Mouse (Mus musculus): Measurements from ENCODE around the gene Arhgef2. TPM values are rescaled to one million over a fixed set of nuclear protein-coding genes. Genes with fewer than 3 reads are reported as not detected.
"Not testable (repeated sequence)": the region's sequence is repeated elsewhere in the genome, so short reads cannot be mapped to it uniquely, and the experiment has no call there.

Arhgef2 gene
- polyA plus RNA-seq, 1 experiment from 2014 or later: 41.5 TPM

- not testable (repeated sequence) for H3K27ac ChIP-seq (ENCODE audit: low read length); H3K4me2 ChIP-seq (ENCODE audit: low read depth, low read length)
These were observed 9.2 kb upstream of the Arhgef2 start for GRCm38 (mm10) chr3:88596547-88596946.

GRCm38 (mm10) chr3:88602466-88602865 lies 3.3 kb upstream of the Arhgef2 start:
- Histone ChIP-seq H3K9me3 (ENCODE audit: control insufficient read depth, low read length) (no peaks in the 10 kb centered on the region), H3K36me3 (ENCODE audit: control insufficient read depth, insufficient read depth, low read length) (no peaks in the 10 kb centered on the region), H3K4me1 (ENCODE audit: control insufficient read depth, insufficient read depth, low read length) (peaks cover 3% of the 10 kb centered on the region; the same call in 1 of the 2 replicates), H3K4me3 (ENCODE audit: low read length) (no peak overlapping the region), H3K27me3 (replicated peaks; ENCODE audit: control insufficient read depth, insufficient read depth, low read length) (no peaks in the 10 kb centered on the region), H3K27ac (ENCODE audit: low read length) (no peak overlapping the region), H3K9ac (ENCODE audit: low read depth, low read length) (no peak overlapping the region), H3K4me2 (ENCODE audit: low read depth, low read length) (no peak overlapping the region)
- ATAC-seq: no peak
- WGBS: 70% methylated on average over 4 of the region's 4 CpGs

More at GRCm38 (mm10) chr3:88596547-88596946, 9.2 kb upstream of the Arhgef2 start:
- ATAC-seq; H3K9me3 ChIP-seq (ENCODE audit: control insufficient read depth, low read length); H3K9ac ChIP-seq (ENCODE audit: low read depth, low read length); H3K4me3 ChIP-seq (ENCODE audit: low read length); H3K36me3 ChIP-seq (ENCODE audit: control insufficient read depth, insufficient read depth, low read length); H3K27me3 ChIP-seq (replicated peaks; ENCODE audit: control insufficient read depth, insufficient read depth, low read length): not testable (repeated sequence)
- H3K4me1 ChIP-seq (ENCODE audit: control insufficient read depth, insufficient read depth, low read length): peaks cover 21% of the 10 kb centered on the region
- WGBS: 90% methylated on average over 4 of the region's 4 CpGs

DNA sequence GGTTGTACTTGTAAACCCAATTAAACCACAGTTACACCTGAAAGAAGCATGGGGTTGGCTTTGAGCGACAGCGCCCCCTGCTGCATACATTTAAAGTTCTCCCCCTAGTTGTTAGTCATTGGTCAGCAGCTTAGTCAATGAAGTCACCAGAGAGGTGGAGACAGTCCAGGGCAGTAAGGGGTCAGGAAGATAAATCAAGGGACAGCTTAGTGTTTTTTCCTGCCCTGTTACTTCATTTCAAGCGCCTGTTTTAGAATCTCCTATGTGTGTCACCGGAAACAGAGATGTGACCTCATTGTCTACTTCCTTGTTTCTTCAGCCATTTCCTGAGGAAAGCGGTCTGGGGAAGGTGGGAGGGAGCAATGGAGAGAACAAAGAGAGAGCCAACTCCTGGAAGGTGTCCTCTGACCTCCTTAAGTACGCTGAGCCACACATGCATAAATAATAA lies 2.0 kb upstream of the Arhgef2 start:
- 26% methylated on average over 6 of the region's 6 CpGs for WGBS
- H3K27ac ChIP-seq (ENCODE audit: low read length): no peak overlapping the region
- H3K36me3 ChIP-seq (ENCODE audit: control insufficient read depth, insufficient read depth, low read length): no peaks in the 10 kb centered on the region
- no peak overlapping the region for H3K4me3 ChIP-seq (ENCODE audit: low read length)
- no peaks in the 10 kb centered on the region for H3K9me3 ChIP-seq (ENCODE audit: control insufficient read depth, low read length)
- peak; percentile 53 for ATAC-seq
- no peaks in the 10 kb centered on the region for H3K27me3 ChIP-seq (replicated peaks; ENCODE audit: control insufficient read depth, insufficient read depth, low read length)
- H3K4me2 ChIP-seq (ENCODE audit: low read depth, low read length): no peak overlapping the region
- H3K4me1 ChIP-seq (ENCODE audit: control insufficient read depth, insufficient read depth, low read length): peaks cover 6% of the 10 kb centered on the region; the same call in 1 of the 2 replicates
- H3K9ac ChIP-seq (ENCODE audit: low read depth, low read length): no peak overlapping the region

- Histone ChIP-seq H3K4me2 (ENCODE audit: low read depth, low read length) (no peak overlapping the region), H3K36me3 (ENCODE audit: control insufficient read depth, insufficient read depth, low read length) (no peaks in the 10 kb centered on the region), H3K9ac (ENCODE audit: low read depth, low read length) (no peak overlapping the region), H3K27ac (ENCODE audit: low read length) (no peak overlapping the region), H3K4me3 (ENCODE audit: low read length) (no peak overlapping the region), H3K27me3 (replicated peaks; ENCODE audit: control insufficient read depth, insufficient read depth, low read length) (no peaks in the 10 kb centered on the region), H3K9me3 (ENCODE audit: control insufficient read depth, low read length) (no peaks in the 10 kb centered on the region), H3K4me1 (ENCODE audit: control insufficient read depth, insufficient read depth, low read length) (peaks cover 6% of the 10 kb centered on the region; the same call in 1 of the 2 replicates)
- no peak for ATAC-seq
- WGBS: 88% methylated on average over 7 of the region's 7 CpGs
These were observed 903 bp upstream of the Arhgef2 start for GRCm38 (mm10) chr3:88604863-88605262.

DNA sequence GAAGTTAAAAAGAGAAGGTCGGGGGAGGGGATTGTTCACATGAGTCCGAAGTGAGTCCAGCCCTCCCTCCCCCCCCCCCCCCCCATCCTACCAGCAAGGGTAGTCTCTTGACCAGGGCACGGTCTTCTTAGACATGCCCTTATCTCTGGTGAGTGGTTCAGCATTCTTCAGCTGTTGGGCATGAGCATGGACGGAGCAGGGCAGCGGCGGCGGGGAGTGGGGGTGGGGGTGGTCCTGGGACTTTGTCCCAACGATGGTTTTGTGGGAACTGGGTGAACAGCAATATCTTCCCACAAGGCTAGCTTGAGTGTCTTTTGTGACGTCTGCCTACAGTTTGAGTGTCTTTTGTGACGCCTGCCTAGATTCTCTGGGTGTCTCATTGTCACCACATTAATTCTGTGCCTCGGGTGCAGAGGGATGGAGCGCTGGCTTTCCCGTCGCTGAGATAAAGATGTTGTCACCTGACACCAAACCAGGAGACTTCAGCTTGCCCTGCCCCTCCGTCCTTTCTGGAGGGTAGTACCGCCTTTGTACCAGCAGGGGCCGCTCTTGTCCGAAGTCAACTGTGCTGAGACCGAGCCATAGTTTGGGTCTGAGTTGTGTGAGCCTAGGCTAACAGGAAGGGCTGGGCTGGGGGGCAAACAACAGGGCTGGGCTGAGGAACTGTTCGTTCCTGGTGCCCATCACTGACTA lies 1.4 kb downstream of the Arhgef2 start:
- H3K9me3 ChIP-seq (ENCODE audit: control insufficient read depth, low read length): no peaks in the 10 kb centered on the region
- peak overlapping the region; percentile 55 for H3K9ac ChIP-seq (ENCODE audit: low read depth, low read length)
- H3K27me3 ChIP-seq (replicated peaks; ENCODE audit: control insufficient read depth, insufficient read depth, low read length): no peaks in the 10 kb centered on the region
- under 1% methylated on average over 20 of the region's 20 CpGs for WGBS
- peak overlapping the region; percentile 27 for H3K4me3 ChIP-seq (ENCODE audit: low read length)
- no peaks in the 10 kb centered on the region for H3K36me3 ChIP-seq (ENCODE audit: control insufficient read depth, insufficient read depth, low read length)
- peak overlapping the region; percentile 61 for H3K4me2 ChIP-seq (ENCODE audit: low read depth, low read length)
- ATAC-seq: peak; percentile 89
- H3K4me1 ChIP-seq (ENCODE audit: control insufficient read depth, insufficient read depth, low read length): peaks cover 6% of the 10 kb centered on the region; the same call in 1 of the 2 replicates
- no peak overlapping the region for H3K27ac ChIP-seq (ENCODE audit: low read length)

DNA sequence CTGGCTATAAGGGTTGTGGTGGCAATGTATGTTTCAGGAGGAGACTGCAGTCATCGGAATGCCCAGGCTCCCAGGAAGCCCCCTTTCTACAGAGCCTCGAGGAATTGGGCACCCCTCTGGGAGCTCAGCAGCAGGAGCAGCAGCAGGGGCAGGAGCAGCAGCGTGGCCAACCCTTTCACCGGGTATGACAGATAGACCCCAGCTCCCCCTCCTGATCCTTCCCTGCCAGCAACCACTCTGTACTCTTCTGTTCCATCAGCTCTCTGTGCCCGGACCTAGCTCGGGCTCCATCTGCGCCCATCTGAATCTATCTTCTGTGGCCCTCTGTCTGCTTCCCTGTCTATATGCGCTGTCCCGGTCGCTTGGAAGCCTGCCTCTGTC lies 2.0 kb downstream of the Arhgef2 start:
- Histone ChIP-seq H3K9me3 (ENCODE audit: control insufficient read depth, low read length) (no peaks in the 10 kb centered on the region), H3K4me1 (ENCODE audit: control insufficient read depth, insufficient read depth, low read length) (peaks cover 6% of the 10 kb centered on the region; the same call in 1 of the 2 replicates), H3K4me2 (ENCODE audit: low read depth, low read length) (peak overlapping the region; percentile 61), H3K27me3 (replicated peaks; ENCODE audit: control insufficient read depth, insufficient read depth, low read length) (no peaks in the 10 kb centered on the region), H3K9ac (ENCODE audit: low read depth, low read length) (peak overlapping the region; percentile 55), H3K27ac (ENCODE audit: low read length) (no peak overlapping the region), H3K4me3 (ENCODE audit: low read length) (peak overlapping the region; percentile 27), H3K36me3 (ENCODE audit: control insufficient read depth, insufficient read depth, low read length) (no peaks in the 10 kb centered on the region)
- ATAC-seq: peak; percentile 19
- 25% methylated on average over 10 of the region's 10 CpGs for WGBS

DNA sequence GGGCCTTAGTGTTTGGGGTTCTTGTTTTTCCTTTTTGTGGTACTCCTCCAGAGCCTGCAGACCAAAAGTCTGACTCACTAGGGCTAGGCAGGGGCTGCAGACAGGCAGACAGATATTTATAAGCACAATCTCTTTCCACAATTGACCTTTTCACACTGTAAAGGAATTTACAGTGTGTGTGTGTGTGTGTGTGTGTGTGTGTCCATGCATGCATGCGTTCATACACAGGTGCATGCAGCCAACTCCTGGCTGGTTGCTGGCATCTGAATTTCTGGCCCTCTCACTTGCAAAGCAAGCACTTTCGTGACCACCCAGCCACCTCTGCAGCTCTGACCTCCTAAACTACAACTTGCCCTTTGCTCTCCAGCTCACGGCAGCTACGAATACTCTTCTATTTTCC lies 3.3 kb downstream of the Arhgef2 start:
- Histone ChIP-seq H3K4me2 (ENCODE audit: low read depth, low read length) (no peak overlapping the region), H3K9ac (ENCODE audit: low read depth, low read length) (no peak overlapping the region), H3K27me3 (replicated peaks; ENCODE audit: control insufficient read depth, insufficient read depth, low read length) (no peaks in the 10 kb centered on the region), H3K4me1 (ENCODE audit: control insufficient read depth, insufficient read depth, low read length) (peaks cover 6% of the 10 kb centered on the region; the same call in 1 of the 2 replicates), H3K36me3 (ENCODE audit: control insufficient read depth, insufficient read depth, low read length) (no peaks in the 10 kb centered on the region), H3K4me3 (ENCODE audit: low read length) (no peak overlapping the region), H3K27ac (ENCODE audit: low read length) (no peak overlapping the region), H3K9me3 (ENCODE audit: control insufficient read depth, low read length) (no peaks in the 10 kb centered on the region)
- WGBS: 64% methylated on average over 4 of the region's 4 CpGs
- ATAC-seq: no peak

DNA sequence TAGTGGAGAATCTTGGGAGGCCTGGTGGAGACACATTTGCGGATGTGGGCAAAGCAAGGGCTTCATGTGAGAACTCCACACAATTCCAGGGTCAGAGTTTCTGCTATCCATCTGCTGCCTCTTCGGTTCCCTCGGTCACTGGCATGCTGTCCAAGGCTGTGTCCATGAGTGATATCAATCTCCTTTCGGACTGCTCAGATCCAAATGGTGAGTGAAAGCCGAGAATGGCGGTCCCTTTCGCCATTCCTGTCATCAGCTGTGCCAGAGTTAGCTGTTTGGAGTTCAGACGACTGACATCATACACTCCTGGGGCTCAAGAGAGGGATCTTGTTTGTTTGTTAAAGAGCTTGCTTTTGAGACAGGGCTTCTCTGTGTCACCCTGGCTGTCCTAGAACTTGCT lies 8.7 kb downstream of the Arhgef2 start:
- no peak overlapping the region for H3K4me2 ChIP-seq (ENCODE audit: low read depth, low read length)
- H3K9me3 ChIP-seq (ENCODE audit: control insufficient read depth, low read length): no peaks in the 10 kb centered on the region
- no peak overlapping the region for H3K4me3 ChIP-seq (ENCODE audit: low read length)
- no peak overlapping the region for H3K27ac ChIP-seq (ENCODE audit: low read length)
- no peaks in the 10 kb centered on the region for H3K36me3 ChIP-seq (ENCODE audit: control insufficient read depth, insufficient read depth, low read length)
- no peak overlapping the region for H3K9ac ChIP-seq (ENCODE audit: low read depth, low read length)
- H3K27me3 ChIP-seq (replicated peaks; ENCODE audit: control insufficient read depth, insufficient read depth, low read length): no peaks in the 10 kb centered on the region
- ATAC-seq: no peak
- peaks cover 15% of the 10 kb centered on the region for H3K4me1 ChIP-seq (ENCODE audit: control insufficient read depth, insufficient read depth, low read length)
- WGBS: 76% methylated on average over 8 of the region's 8 CpGs

DNA sequence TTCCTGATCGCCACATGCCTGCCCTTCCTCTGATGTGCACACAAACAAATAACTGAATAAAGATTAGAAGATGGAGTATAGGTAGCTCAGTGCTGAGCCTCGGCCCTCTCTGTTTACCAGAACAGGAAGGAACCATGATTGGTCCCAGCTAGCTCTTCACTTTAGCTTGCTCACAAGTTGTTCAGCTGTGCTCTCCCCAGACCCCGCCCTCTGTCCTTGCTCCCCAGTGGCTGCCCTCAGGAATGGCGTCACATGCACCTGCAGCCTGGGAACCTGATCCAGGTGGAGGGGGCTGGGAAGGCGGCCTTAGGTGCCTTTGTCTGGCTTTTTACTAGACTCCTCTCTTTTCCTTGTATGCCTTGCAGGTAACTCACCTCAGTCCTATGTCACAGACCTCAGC lies 9.4 kb downstream of the Arhgef2 start:
- no peak overlapping the region for H3K4me2 ChIP-seq (ENCODE audit: low read depth, low read length)
- no peaks in the 10 kb centered on the region for H3K27me3 ChIP-seq (replicated peaks; ENCODE audit: control insufficient read depth, insufficient read depth, low read length)
- H3K27ac ChIP-seq (ENCODE audit: low read length): no peak overlapping the region
- 62% methylated on average over 5 of the region's 5 CpGs for WGBS
- no peak overlapping the region for H3K4me3 ChIP-seq (ENCODE audit: low read length)
- no peaks in the 10 kb centered on the region for H3K9me3 ChIP-seq (ENCODE audit: control insufficient read depth, low read length)
- H3K4me1 ChIP-seq (ENCODE audit: control insufficient read depth, insufficient read depth, low read length): peaks cover 15% of the 10 kb centered on the region
- 0 out of 2 replicates have a peak overlapping the region, but pooled peaks have one; percentile 3 for H3K9ac ChIP-seq (ENCODE audit: low read depth, low read length)
- ATAC-seq: peak; percentile 81
- H3K36me3 ChIP-seq (ENCODE audit: control insufficient read depth, insufficient read depth, low read length): no peaks in the 10 kb centered on the region

Measured in intestine, embryonic 16.5 days (tissue).